19 mouse cellular contexts compared by ENCODE assay signal in genomic region chr11:53642744-53643279, GRCm38 (mm10). TPM values are rescaled to one million over a fixed set of nuclear protein-coding genes. Genes with fewer than 3 reads are reported as not detected.
DNase-seq lines count a peak whose midpoint lies in the region; ATAC-seq and TF ChIP-seq lines count a peak whose summit lies in the region.
"Had no signal": no experiment of that assay in that cellular context is flagged by ENCODE, and none has a peak within 500 bp of the region (broad histone marks: within the 10 kb centered on the region; RNA-seq: fewer than 3 reads in every experiment).

No protein-coding gene starts in this region.

- TF ChIP-seq CTCF in left cerebral cortex, adult 2 months (IDR thresholded peaks at IDR 0.05) = peak; percentile 22; the same call in 1 of the 2 replicates
- peak; percentile 45 to 56 for TF ChIP-seq CTCF in CH12.LX (conservative IDR thresholded peaks at IDR 0.05 in 1 of 2, IDR thresholded peaks at IDR 0.05 in 1 of 2; ENCODE audit: low read depth in 2 of 2, low read length in 2 of 2)
- peak; percentile 17; the same call in 1 of the 2 replicates for TF ChIP-seq CTCF in embryonic fibroblast, embryonic 13.5 days (IDR thresholded peaks at IDR 0.05; ENCODE audit: borderline replicate concordance, insufficient read depth, low read length)

- peaks cover 7% of the 10 kb centered on the region for H3K9me3 ChIP-seq in CH12.LX (replicated peaks; ENCODE audit: low read length)
- H3K9me3 ChIP-seq: limb, embryonic 12.5 days; neural tube, embryonic 15.5 days had no signal

- no peaks in the 10 kb centered on the region for H3K27me3 ChIP-seq in CH12.LX (replicated peaks)

- H3K4me2 ChIP-seq in CH12.LX (ENCODE audit: insufficient read depth, low read depth, poor library complexity, severe bottlenecking) = no peak overlapping the region
- H3K4me2 ChIP-seq: limb, embryonic 12.5 days; neural tube, embryonic 15.5 days had no signal

- peaks cover 0 to 52% of the 10 kb centered on the region in 2 experiments for H3K36me3 ChIP-seq in CH12.LX (replicated peaks in 1 of 2; ENCODE audit: control insufficient read depth in 1 of 2, insufficient read depth in 1 of 2, low read length in 1 of 2)
- H3K36me3 ChIP-seq: neural tube, embryonic 15.5 days had no signal

- no peak overlapping the region for H3K27ac ChIP-seq in left cerebral cortex, adult 2 months
- no peak overlapping the region for H3K27ac ChIP-seq in CH12.LX (ENCODE audit: insufficient read depth, low read depth)
- no peak overlapping the region for H3K27ac ChIP-seq in embryonic fibroblast, embryonic 13.5 days (ENCODE audit: insufficient read depth, low read length)
- H3K27ac ChIP-seq: limb, embryonic 12.5 days; macrophage; neural tube, embryonic 15.5 days had no signal

- in situ Hi-C loops in CH12.LX (cut with MboI; ENCODE audit: low pct_ligation_motif_present, low pct_unique_long_range_greater_than_20kb, low sequenced_read_pairs) = no loop called here

- no peak for TF ChIP-seq EP300 in CH12.LX (IDR thresholded peaks at IDR 0.05; ENCODE audit: low read length)

- TF ChIP-seq POLR2A in CH12.LX (IDR thresholded peaks at IDR 0.05; ENCODE audit: low read depth, low read length) = no peak
- TF ChIP-seq POLR2A in embryonic fibroblast, embryonic 13.5 days (IDR thresholded peaks at IDR 0.05; ENCODE audit: low read depth, low read length) = no peak

- peaks cover 30 to 77% of the 10 kb centered on the region in 2 experiments for H3K4me1 ChIP-seq in CH12.LX (ENCODE audit: control insufficient read depth in 1 of 2, insufficient read depth in 2 of 2)
- no peaks in the 10 kb centered on the region for H3K4me1 ChIP-seq in embryonic fibroblast, embryonic 13.5 days (ENCODE audit: control insufficient read depth, insufficient read depth, low read length)
- H3K4me1 ChIP-seq: neural tube, embryonic 15.5 days had no signal

- no peaks in the 10 kb centered on the region for H3K79me2 ChIP-seq in CH12.LX (replicated peaks; ENCODE audit: control insufficient read depth, extremely low read depth, insufficient read depth, poor library complexity, severe bottlenecking)

- no peak for ATAC-seq in CD4-positive, CD25-positive, alpha-beta regulatory T cell, adult 4 months

- no peak overlapping the region for H3K9ac ChIP-seq in CH12.LX (ENCODE audit: insufficient read depth, low read depth)
- H3K9ac ChIP-seq: limb, embryonic 12.5 days; neural tube, embryonic 15.5 days had no signal

- dilution Hi-C loops in CH12.LX (cut with MboI; ENCODE audit: extremely low pct_ligation_motif_present, extremely low pct_unique_long_range_greater_than_20kb, low sequenced_read_pairs) = no loop called here

- intact Hi-C loops in left cerebral cortex, adult 2 months (cut with DNase I) = no loop called here
- intact Hi-C loops in left cerebral cortex, postnatal 36 days (cut with DNase I) = no loop called here

- peak; percentile 28 for DNase-seq in CD4-positive, CD25-positive, alpha-beta regulatory T cell, adult 2 months (ENCODE audit: low read depth, low spot score)
- no peak for DNase-seq in left cerebral cortex, adult 2 months (ENCODE audit: extremely low spot score in 1 of 2, low spot score in 2 of 2)
- no peak for DNase-seq in left cerebral cortex, adult 8-10 months (ENCODE audit: low spot score in 2 of 2)
- DNase-seq in CH12.LX (ENCODE audit: extremely low read depth) = no peak
- no peak for DNase-seq in embryo, embryonic 10 days (ENCODE audit: low spot score)
- no peak for DNase-seq in left cerebral cortex, postnatal 36 days (ENCODE audit: low spot score in 2 of 2)
- DNase-seq: adrenal gland, postnatal 25 days; cerebellum, adult 9-10 months; kidney, adult 11 months; thymus, postnatal 14 days had no signal

- H3K4me3 ChIP-seq in left cerebral cortex, adult 2 months = no peak overlapping the region
- no peak overlapping the region for H3K4me3 ChIP-seq in CH12.LX (replicated peaks in 1 of 3; ENCODE audit: low read depth in 2 of 3, low read length in 2 of 3, poor library complexity in 1 of 3)
- H3K4me3 ChIP-seq in embryonic fibroblast, embryonic 13.5 days (ENCODE audit: insufficient read depth, low read length) = no peak overlapping the region
- H3K4me3 ChIP-seq: limb, embryonic 12.5 days; neural tube, embryonic 15.5 days had no signal

- TF ChIP-seq RAD21 in CH12.LX (IDR thresholded peaks at IDR 0.05; ENCODE audit: low read depth, low read length) = peak; percentile 30

TF ChIP-seq in CH12.LX, 34 proteins besides CTCF, POLR2A, EP300 and RAD21:
- TF ChIP-seq SIN3A (IDR thresholded peaks at IDR 0.05; ENCODE audit: low read length) = no peak
- no peak for TF ChIP-seq TBP (conservative IDR thresholded peaks at IDR 0.05; ENCODE audit: low read depth, low read length)
- no peak for TF ChIP-seq POLR2AphosphoS2 (IDR thresholded peaks at IDR 0.05; ENCODE audit: low read depth, low read length)
- TF ChIP-seq PAX5 (IDR thresholded peaks at IDR 0.05; ENCODE audit: low read length) = no peak
- no peak for TF ChIP-seq ZNF384 (IDR thresholded peaks at IDR 0.05; ENCODE audit: low read depth, low read length)
- no peak for TF ChIP-seq GABPA (IDR thresholded peaks at IDR 0.05; ENCODE audit: insufficient replicate concordance, low read depth, low read length)
- peak; percentile 43 for TF ChIP-seq SMC3 (IDR thresholded peaks at IDR 0.05; ENCODE audit: low read depth, low read length)
- no peak for TF ChIP-seq MAZ (IDR thresholded peaks at IDR 0.05; ENCODE audit: low read depth, low read length)

RNA-seq across cellular contexts. Expression of gene Il13, which starts 8.3 kb away (rescaled TPM):
- not detected for polyA plus RNA-seq in CD4-positive, CD25-positive, alpha-beta regulatory T cell, adult 4 months (2017; shearing (Covaris generic))
- not detected for total RNA-seq in left cerebral cortex, adult 2 months (2021)
- total RNA-seq in left cerebral cortex, adult 8-10 months (2022) = not detected
- 1.8 and 2.8 TPM in 2 replicates for total RNA-seq in CH12.LX (2012; rRNA removed)
- total RNA-seq in CH12.LX (2014; rRNA removed) = 3.4 and 4.8 TPM in 2 replicates
- polyA plus RNA-seq in CH12.LX (2012; ENCODE audit: insufficient read length, low read depth) = 2.8 and 3.6 TPM in 2 replicates
- not detected in 2 replicates for polyA plus RNA-seq in embryonic fibroblast, embryonic 13.5 days (2011; ENCODE audit: insufficient read length, low read depth, missing spikeins)
- total RNA-seq in left cerebral cortex, postnatal 36 days (2021) = not detected
- total RNA-seq: adrenal gland, postnatal 25 days; granulocyte monocyte progenitor cell, adult 5-6 weeks; heart, postnatal 25 days; layer of hippocampus, adult 8-10 months had no signal
- polyA plus RNA-seq: embryonic facial prominence, embryonic 14.5 days; limb, embryonic 12.5 days; macrophage; neural tube, embryonic 15.5 days had no signal

RNA-seq across cellular contexts. Expression of gene Il4, which starts 24.3 kb away (rescaled TPM):
- 1 to 10 TPM; 3.1 to 4.0 TPM for polyA plus RNA-seq in CD4-positive, CD25-positive, alpha-beta regulatory T cell, adult 4 months (2017; shearing (Covaris generic))
- not detected for total RNA-seq in left cerebral cortex, adult 2 months (2021)
- under 1 TPM in 1 of 4 experiments, not detected in 3; 0.67 TPM for total RNA-seq in left cerebral cortex, adult 8-10 months (2022)
- total RNA-seq in CH12.LX (2012; rRNA removed) = 26.3 and 35.6 TPM in 2 replicates
- total RNA-seq in CH12.LX (2014; rRNA removed) = 75.5 and 83.1 TPM in 2 replicates
- 19.5 and 24.5 TPM in 2 replicates for polyA plus RNA-seq in CH12.LX (2012; ENCODE audit: insufficient read length, low read depth)
- polyA plus RNA-seq in embryonic fibroblast, embryonic 13.5 days (2011; ENCODE audit: insufficient read length, low read depth, missing spikeins) = not detected in 2 replicates
- total RNA-seq in left cerebral cortex, postnatal 36 days (2021) = not detected
- total RNA-seq: adrenal gland, postnatal 25 days; heart, postnatal 25 days; layer of hippocampus, adult 8-10 months had no signal

Comparison
In these comparisons a context has a peak if more than half of its experiments do, and no peak if none do; other contexts are left out.
1. RNA of gene Il4, which starts 24.3 kb away (total RNA-seq): 26.3 to 83.1 TPM in CH12.LX; 0.67 TPM in left cerebral cortex, adult 8-10 months, not detected in left cerebral cortex, adult 2 months and not detected in left cerebral cortex, postnatal 36 days; every median in the first group is over 10 times any median in the second.
2. Peak in every context shown above with its lines, with median percentiles within 50 percentile points of each other: CTCF ChIP-seq.